Mouse (Mus musculus): ENCODE results near the gene Rptor. TPM values are rescaled to one million over a fixed set of nuclear protein-coding genes. Genes with fewer than 3 reads are reported as not detected.

Gene Rptor
- polyA plus RNA-seq, 1 experiment from 2014 or later: 4.9 TPM

- DNase-seq (no peak), ATAC-seq (ENCODE audit: low read depth) (peak; percentile 47)
- H3K4me3 ChIP-seq (replicated peaks): peak overlapping the region; percentile 87
- peak overlapping the region; percentile 67 for H3K27ac ChIP-seq
- H3K27me3 ChIP-seq: no peaks in the 10 kb centered on the region
- peaks cover 34% of the 10 kb centered on the region for H3K36me3 ChIP-seq
- under 1% methylated on average over 26 of the region's 26 CpGs for WGBS (ENCODE audit: insufficient replicate concordance)
- peaks cover 48% of the 10 kb centered on the region for H3K4me1 ChIP-seq (replicated peaks)
- H3K4me2 ChIP-seq: peak overlapping the region; percentile 93
- H3K9ac ChIP-seq: peak overlapping the region; percentile 88
- no peaks in the 10 kb centered on the region for H3K9me3 ChIP-seq (replicated peaks)
These were observed 311.2 kb downstream of the Rptor start for GRCm38 (mm10) chr11:119913935-119914314.

GRCm38 (mm10) chr11:119914381-119914780, 311.7 kb downstream of the Rptor start:
- peak overlapping the region; percentile 88 for H3K9ac ChIP-seq
- peak overlapping the region; percentile 93 for H3K4me2 ChIP-seq
- H3K4me3 ChIP-seq (replicated peaks): peak overlapping the region; percentile 87
- no peaks in the 10 kb centered on the region for H3K9me3 ChIP-seq (replicated peaks)
- peaks cover 44% of the 10 kb centered on the region for H3K4me1 ChIP-seq (replicated peaks)
- no peak for ATAC-seq (ENCODE audit: low read depth)
- WGBS (ENCODE audit: insufficient replicate concordance): 20% methylated on average over 4 of the region's 4 CpGs
- DNase-seq: no peak
- peaks cover 38% of the 10 kb centered on the region for H3K36me3 ChIP-seq
- H3K27me3 ChIP-seq: no peaks in the 10 kb centered on the region
- H3K27ac ChIP-seq: peak overlapping the region; percentile 67

GRCm38 (mm10) chr11:119915666-119916065, 313.0 kb downstream of the Rptor start:
- Histone ChIP-seq H3K4me3 (replicated peaks) (0 out of 2 replicates have a peak overlapping the region, but pooled peaks have one; percentile 87), H3K36me3 (peaks cover 42% of the 10 kb centered on the region), H3K9me3 (replicated peaks) (no peaks in the 10 kb centered on the region), H3K4me2 (peak overlapping the region; percentile 93), H3K9ac (0 out of 2 replicates have a peak overlapping the region, but pooled peaks have one; percentile 8), H3K27me3 (no peaks in the 10 kb centered on the region), H3K4me1 (replicated peaks) (peaks cover 36% of the 10 kb centered on the region), H3K27ac (peak overlapping the region; percentile 23; the same call in 1 of the 2 replicates)
- 77% methylated on average over 9 of the region's 9 CpGs for WGBS (ENCODE audit: insufficient replicate concordance)
- ATAC-seq (ENCODE audit: low read depth) (no peak), DNase-seq (no peak)

- no peak overlapping the region for H3K4me3 ChIP-seq (replicated peaks)
- 77% methylated on average over 15 of the region's 15 CpGs for WGBS (ENCODE audit: insufficient replicate concordance)
- no peak overlapping the region for H3K9ac ChIP-seq
- ATAC-seq (ENCODE audit: low read depth) (no peak), DNase-seq (no peak)
- peaks cover 42% of the 10 kb centered on the region for H3K36me3 ChIP-seq
- H3K9me3 ChIP-seq (replicated peaks): no peaks in the 10 kb centered on the region
- peak overlapping the region; percentile 93 for H3K4me2 ChIP-seq
- no peaks in the 10 kb centered on the region for H3K27me3 ChIP-seq
- peak overlapping the region; percentile 23; the same call in 1 of the 2 replicates for H3K27ac ChIP-seq
- H3K4me1 ChIP-seq (replicated peaks): peaks cover 36% of the 10 kb centered on the region
These were observed 313.5 kb downstream of the Rptor start for GRCm38 (mm10) chr11:119916102-119916790.

- H3K27ac ChIP-seq: no peak overlapping the region
These were observed 314.2 kb downstream of the Rptor start for GRCm38 (mm10) chr11:119916834-119917469.

GRCm38 (mm10) chr11:119918521-119918920, 315.8 kb downstream of the Rptor start:
- DNase-seq: no peak
- Histone ChIP-seq H3K9me3 (replicated peaks) (no peaks in the 10 kb centered on the region), H3K4me1 (replicated peaks) (peaks cover 35% of the 10 kb centered on the region), H3K9ac (no peak overlapping the region), H3K4me2 (no peak overlapping the region), H3K4me3 (replicated peaks) (no peak overlapping the region), H3K36me3 (peaks cover 42% of the 10 kb centered on the region), H3K27me3 (no peaks in the 10 kb centered on the region), H3K27ac (no peak overlapping the region)
- WGBS (ENCODE audit: insufficient replicate concordance): 72% methylated on average over 7 of the region's 7 CpGs
- no peak for ATAC-seq (ENCODE audit: low read depth)

More at GRCm38 (mm10) chr11:119916834-119917469, 314.2 kb downstream of the Rptor start:
- ATAC-seq (ENCODE audit: low read depth) (no peak), DNase-seq (no peak)
- Histone ChIP-seq H3K4me2 (peak overlapping the region; percentile 21; the same call in 1 of the 2 replicates), H3K36me3 (peaks cover 42% of the 10 kb centered on the region), H3K4me3 (replicated peaks) (no peak overlapping the region), H3K9me3 (replicated peaks) (no peaks in the 10 kb centered on the region), H3K27me3 (no peaks in the 10 kb centered on the region), H3K4me1 (replicated peaks) (peaks cover 41% of the 10 kb centered on the region), H3K9ac (no peak overlapping the region)
- 84% methylated on average over 21 of the region's 21 CpGs for WGBS (ENCODE audit: insufficient replicate concordance)

GRCm38 (mm10) chr11:119919432-119919831, 316.7 kb downstream of the Rptor start:
- H3K9me3 ChIP-seq (replicated peaks): no peaks in the 10 kb centered on the region
- H3K4me2 ChIP-seq: no peak overlapping the region
- no peak for DNase-seq
- ATAC-seq (ENCODE audit: low read depth): no peak
- no peaks in the 10 kb centered on the region for H3K27me3 ChIP-seq
- no peak overlapping the region for H3K4me3 ChIP-seq (replicated peaks)
- H3K4me1 ChIP-seq (replicated peaks): peaks cover 30% of the 10 kb centered on the region
- H3K27ac ChIP-seq: no peak overlapping the region
- WGBS (ENCODE audit: insufficient replicate concordance): 86% methylated on average over 4 of the region's 4 CpGs
- H3K9ac ChIP-seq: no peak overlapping the region
- H3K36me3 ChIP-seq: peaks cover 42% of the 10 kb centered on the region

GRCm38 (mm10) chr11:119919897-119920296, 317.2 kb downstream of the Rptor start:
- 55% methylated on average over 8 of the region's 8 CpGs for WGBS (ENCODE audit: insufficient replicate concordance)
- Histone ChIP-seq H3K9ac (no peak overlapping the region), H3K27ac (no peak overlapping the region), H3K27me3 (no peaks in the 10 kb centered on the region), H3K4me2 (no peak overlapping the region), H3K4me3 (replicated peaks) (no peak overlapping the region), H3K9me3 (replicated peaks) (no peaks in the 10 kb centered on the region), H3K4me1 (replicated peaks) (peaks cover 29% of the 10 kb centered on the region), H3K36me3 (peaks cover 42% of the 10 kb centered on the region)
- ATAC-seq (ENCODE audit: low read depth) (no peak), DNase-seq (peak; percentile 54)

- peaks cover 39% of the 10 kb centered on the region for H3K36me3 ChIP-seq
- H3K9ac ChIP-seq: no peak overlapping the region
- H3K9me3 ChIP-seq (replicated peaks): no peaks in the 10 kb centered on the region
- H3K27ac ChIP-seq: no peak overlapping the region
- no peaks in the 10 kb centered on the region for H3K27me3 ChIP-seq
- peaks cover 21% of the 10 kb centered on the region for H3K4me1 ChIP-seq (replicated peaks)
- ATAC-seq (ENCODE audit: low read depth): no peak
- 79% methylated on average over 5 of the region's 5 CpGs for WGBS (ENCODE audit: insufficient replicate concordance)
- H3K4me2 ChIP-seq: no peak overlapping the region
- H3K4me3 ChIP-seq (replicated peaks): no peak overlapping the region
- no peak for DNase-seq
These were observed 318.0 kb downstream of the Rptor start for GRCm38 (mm10) chr11:119920668-119921067.

GRCm38 (mm10) chr11:119925176-119925575, 322.5 kb downstream of the Rptor start:
- WGBS (ENCODE audit: insufficient replicate concordance): 26% methylated on average over 5 of the region's 5 CpGs
- peak; percentile 30 for DNase-seq
- H3K27ac ChIP-seq: no peak overlapping the region
- H3K4me2 ChIP-seq: no peak overlapping the region
- H3K9me3 ChIP-seq (replicated peaks): no peaks in the 10 kb centered on the region
- no peak for ATAC-seq (ENCODE audit: low read depth)
- peaks cover 16% of the 10 kb centered on the region for H3K4me1 ChIP-seq (replicated peaks)
- no peak overlapping the region for H3K9ac ChIP-seq
- H3K36me3 ChIP-seq: no peaks in the 10 kb centered on the region
- H3K4me3 ChIP-seq (replicated peaks): no peak overlapping the region
- no peaks in the 10 kb centered on the region for H3K27me3 ChIP-seq

GRCm38 (mm10) chr11:119926762-119927161, 324.1 kb downstream of the Rptor start:
- no peak overlapping the region for H3K9ac ChIP-seq
- no peaks in the 10 kb centered on the region for H3K36me3 ChIP-seq
- H3K27me3 ChIP-seq: no peaks in the 10 kb centered on the region
- H3K4me3 ChIP-seq (replicated peaks): no peak overlapping the region
- peaks cover 14% of the 10 kb centered on the region for H3K4me1 ChIP-seq (replicated peaks)
- H3K9me3 ChIP-seq (replicated peaks): no peaks in the 10 kb centered on the region
- no peak for ATAC-seq (ENCODE audit: low read depth)
- H3K27ac ChIP-seq: no peak overlapping the region
- H3K4me2 ChIP-seq: no peak overlapping the region
- 57% methylated on average over 5 of the region's 5 CpGs for WGBS (ENCODE audit: insufficient replicate concordance)
- no peak for DNase-seq

All from liver, embryonic 13.5 days (tissue).